Mouse (Mus musculus): ENCODE measurements at regions not wholly inside any gene's neighbourhood (a gene's known extent, or its start where the extent isn't known, plus 50 kb on each side); places are given as distances from the start of the nearest gene placed in this dataset.
A peak's percentile ranks its signal among the peaks of the same experiment; 100 is the strongest.
"Not testable (repeated sequence)": the region's sequence is repeated elsewhere in the genome, so short reads cannot be mapped to it uniquely, and the experiment has no call there.

GRCm38 (mm10) chr6:99919816-99920562, 193.8 kb upstream of the Prok2 start:
- Histone ChIP-seq H3K9me3 (ENCODE audit: control insufficient read depth, low read depth, low read length) (no peaks in the 10 kb centered on the region), H3K36me3 (ENCODE audit: control insufficient read depth, insufficient read depth, low read length) (no peaks in the 10 kb centered on the region), H3K9ac (replicated peaks; ENCODE audit: low read depth, low read length) (no peak overlapping the region), H3K27me3 (ENCODE audit: control insufficient read depth, insufficient read depth, low read length) (no peaks in the 10 kb centered on the region), H3K4me1 (ENCODE audit: control insufficient read depth, insufficient read depth, low read length) (no peaks in the 10 kb centered on the region), H3K4me3 (ENCODE audit: low read depth, low read length) (no peak overlapping the region), H3K4me2 (replicated peaks; ENCODE audit: low read depth, low read length) (no peak overlapping the region), H3K27ac (ENCODE audit: low read length) (no peak overlapping the region)
- 73% methylated on average over 7 of the region's 7 CpGs for WGBS
- ATAC-seq (ENCODE audit: insufficient number of reproducible peaks, insufficient read depth, low FRiP score, low read depth) = no peak

- Histone ChIP-seq H3K9me3 (ENCODE audit: control insufficient read depth, low read depth, low read length) (no peaks in the 10 kb centered on the region), H3K4me1 (ENCODE audit: control insufficient read depth, insufficient read depth, low read length) (no peaks in the 10 kb centered on the region), H3K4me3 (ENCODE audit: low read depth, low read length) (no peak overlapping the region), H3K36me3 (ENCODE audit: control insufficient read depth, insufficient read depth, low read length) (no peaks in the 10 kb centered on the region), H3K4me2 (replicated peaks; ENCODE audit: low read depth, low read length) (no peak overlapping the region), H3K27me3 (ENCODE audit: control insufficient read depth, insufficient read depth, low read length) (no peaks in the 10 kb centered on the region), H3K27ac (ENCODE audit: low read length) (no peak overlapping the region), H3K9ac (replicated peaks; ENCODE audit: low read depth, low read length) (no peak overlapping the region)
- ATAC-seq (ENCODE audit: insufficient number of reproducible peaks, insufficient read depth, low FRiP score, low read depth) = no peak
- 91% methylated on average over 3 of the region's 3 CpGs for WGBS
These were observed 192.2 kb upstream of the Prok2 start for GRCm38 (mm10) chr6:99918351-99918750.

- H3K36me3 ChIP-seq (ENCODE audit: control insufficient read depth, insufficient read depth, low read length) = no peaks in the 10 kb centered on the region
- H3K27ac ChIP-seq (ENCODE audit: low read length) = no peak overlapping the region
- peaks cover 7% of the 10 kb centered on the region; the same call in 1 of the 2 replicates for H3K4me1 ChIP-seq (ENCODE audit: control insufficient read depth, insufficient read depth, low read length)
- H3K9me3 ChIP-seq (ENCODE audit: control insufficient read depth, low read depth, low read length) = no peaks in the 10 kb centered on the region
- ATAC-seq (ENCODE audit: insufficient number of reproducible peaks, insufficient read depth, low FRiP score, low read depth) = no peak
- no peak overlapping the region for H3K9ac ChIP-seq (replicated peaks; ENCODE audit: low read depth, low read length)
- 76% methylated on average over 7 of the region's 7 CpGs for WGBS
- no peaks in the 10 kb centered on the region for H3K27me3 ChIP-seq (ENCODE audit: control insufficient read depth, insufficient read depth, low read length)
- no peak overlapping the region for H3K4me2 ChIP-seq (replicated peaks; ENCODE audit: low read depth, low read length)
- no peak overlapping the region for H3K4me3 ChIP-seq (ENCODE audit: low read depth, low read length)
These were observed 183.7 kb upstream of the Prok2 start for GRCm38 (mm10) chr6:99909921-99910320.

- no peaks in the 10 kb centered on the region for H3K36me3 ChIP-seq (ENCODE audit: control insufficient read depth, insufficient read depth, low read length)
- peaks cover 12% of the 10 kb centered on the region; the same call in 1 of the 2 replicates for H3K4me1 ChIP-seq (ENCODE audit: control insufficient read depth, insufficient read depth, low read length)
- ATAC-seq (ENCODE audit: insufficient number of reproducible peaks, insufficient read depth, low FRiP score, low read depth) = no peak
- no peak overlapping the region for H3K4me2 ChIP-seq (replicated peaks; ENCODE audit: low read depth, low read length)
- no peak overlapping the region for H3K9ac ChIP-seq (replicated peaks; ENCODE audit: low read depth, low read length)
- no peak overlapping the region for H3K4me3 ChIP-seq (ENCODE audit: low read depth, low read length)
- no peaks in the 10 kb centered on the region for H3K9me3 ChIP-seq (ENCODE audit: control insufficient read depth, low read depth, low read length)
- H3K27ac ChIP-seq (ENCODE audit: low read length) = no peak overlapping the region
- 56% methylated on average over 7 of the region's 7 CpGs for WGBS
- no peaks in the 10 kb centered on the region for H3K27me3 ChIP-seq (ENCODE audit: control insufficient read depth, insufficient read depth, low read length)
These were observed 183.3 kb upstream of the Prok2 start for GRCm38 (mm10) chr6:99909459-99909858.

GRCm38 (mm10) chr6:99908066-99908465, 181.9 kb upstream of the Prok2 start:
- Histone ChIP-seq H3K4me2 (replicated peaks; ENCODE audit: low read depth, low read length) (no peak overlapping the region), H3K9ac (replicated peaks; ENCODE audit: low read depth, low read length) (no peak overlapping the region), H3K9me3 (ENCODE audit: control insufficient read depth, low read depth, low read length) (no peaks in the 10 kb centered on the region), H3K27me3 (ENCODE audit: control insufficient read depth, insufficient read depth, low read length) (no peaks in the 10 kb centered on the region), H3K4me3 (ENCODE audit: low read depth, low read length) (no peak overlapping the region), H3K27ac (ENCODE audit: low read length) (no peak overlapping the region), H3K36me3 (ENCODE audit: control insufficient read depth, insufficient read depth, low read length) (no peaks in the 10 kb centered on the region), H3K4me1 (ENCODE audit: control insufficient read depth, insufficient read depth, low read length) (peaks cover 12% of the 10 kb centered on the region; the same call in 1 of the 2 replicates)
- ATAC-seq (ENCODE audit: insufficient number of reproducible peaks, insufficient read depth, low FRiP score, low read depth) = no peak
- WGBS = 85% methylated on average over 3 of the region's 3 CpGs

GRCm38 (mm10) chr6:99905194-99905593, 179.0 kb upstream of the Prok2 start:
- peak overlapping the region; percentile 73; the same call in 1 of the 2 replicates for H3K27ac ChIP-seq (ENCODE audit: low read length)
- peaks cover 12% of the 10 kb centered on the region; the same call in 1 of the 2 replicates for H3K4me1 ChIP-seq (ENCODE audit: control insufficient read depth, insufficient read depth, low read length)
- no peak overlapping the region for H3K4me3 ChIP-seq (ENCODE audit: low read depth, low read length)
- H3K36me3 ChIP-seq (ENCODE audit: control insufficient read depth, insufficient read depth, low read length) = no peaks in the 10 kb centered on the region
- WGBS = 40% methylated on average over 5 of the region's 5 CpGs
- no peaks in the 10 kb centered on the region for H3K27me3 ChIP-seq (ENCODE audit: control insufficient read depth, insufficient read depth, low read length)
- no peak for ATAC-seq (ENCODE audit: insufficient number of reproducible peaks, insufficient read depth, low FRiP score, low read depth)
- no peak overlapping the region for H3K4me2 ChIP-seq (replicated peaks; ENCODE audit: low read depth, low read length)
- no peaks in the 10 kb centered on the region for H3K9me3 ChIP-seq (ENCODE audit: control insufficient read depth, low read depth, low read length)
- no peak overlapping the region for H3K9ac ChIP-seq (replicated peaks; ENCODE audit: low read depth, low read length)

GRCm38 (mm10) chr6:99904607-99905006, 178.4 kb upstream of the Prok2 start:
- H3K4me2 ChIP-seq (replicated peaks; ENCODE audit: low read depth, low read length) = no peak overlapping the region
- ATAC-seq (ENCODE audit: insufficient number of reproducible peaks, insufficient read depth, low FRiP score, low read depth) = peak; percentile 76

GRCm38 (mm10) chr6:99904044-99904443, 177.9 kb upstream of the Prok2 start:
- not testable (repeated sequence) for H3K4me1 ChIP-seq (ENCODE audit: control insufficient read depth, insufficient read depth, low read length); H3K4me3 ChIP-seq (ENCODE audit: low read depth, low read length); H3K36me3 ChIP-seq (ENCODE audit: control insufficient read depth, insufficient read depth, low read length); H3K27me3 ChIP-seq (ENCODE audit: control insufficient read depth, insufficient read depth, low read length); H3K9me3 ChIP-seq (ENCODE audit: control insufficient read depth, low read depth, low read length); H3K27ac ChIP-seq (ENCODE audit: low read length); H3K9ac ChIP-seq (replicated peaks; ENCODE audit: low read depth, low read length); ATAC-seq (ENCODE audit: insufficient number of reproducible peaks, insufficient read depth, low FRiP score, low read depth); H3K4me2 ChIP-seq (replicated peaks; ENCODE audit: low read depth, low read length)

More at GRCm38 (mm10) chr6:99904607-99905006, 178.4 kb upstream of the Prok2 start:
- no peak overlapping the region for H3K4me3 ChIP-seq (ENCODE audit: low read depth, low read length)
- peak overlapping the region; percentile 73; the same call in 1 of the 2 replicates for H3K27ac ChIP-seq (ENCODE audit: low read length)
- H3K27me3 ChIP-seq (ENCODE audit: control insufficient read depth, insufficient read depth, low read length) = no peaks in the 10 kb centered on the region
- H3K36me3 ChIP-seq (ENCODE audit: control insufficient read depth, insufficient read depth, low read length) = no peaks in the 10 kb centered on the region
- WGBS = 41% methylated on average over 4 of the region's 4 CpGs
- H3K9ac ChIP-seq (replicated peaks; ENCODE audit: low read depth, low read length) = no peak overlapping the region
- peaks cover 11% of the 10 kb centered on the region; the same call in 1 of the 2 replicates for H3K4me1 ChIP-seq (ENCODE audit: control insufficient read depth, insufficient read depth, low read length)
- H3K9me3 ChIP-seq (ENCODE audit: control insufficient read depth, low read depth, low read length) = no peaks in the 10 kb centered on the region

GRCm38 (mm10) chr6:99901564-99901963, 175.4 kb upstream of the Prok2 start:
- no peaks in the 10 kb centered on the region for H3K27me3 ChIP-seq (ENCODE audit: control insufficient read depth, insufficient read depth, low read length)

More at GRCm38 (mm10) chr6:99901564-99901963, 175.4 kb upstream of the Prok2 start:
- H3K4me1 ChIP-seq (ENCODE audit: control insufficient read depth, insufficient read depth, low read length) = peaks cover 8% of the 10 kb centered on the region; the same call in 1 of the 2 replicates
- no peak overlapping the region for H3K9ac ChIP-seq (replicated peaks; ENCODE audit: low read depth, low read length)
- ATAC-seq (ENCODE audit: insufficient number of reproducible peaks, insufficient read depth, low FRiP score, low read depth) = no peak
- H3K36me3 ChIP-seq (ENCODE audit: control insufficient read depth, insufficient read depth, low read length) = no peaks in the 10 kb centered on the region
- H3K4me3 ChIP-seq (ENCODE audit: low read depth, low read length) = no peak overlapping the region
- no peak overlapping the region for H3K4me2 ChIP-seq (replicated peaks; ENCODE audit: low read depth, low read length)
- 86% methylated on average over 3 of the region's 3 CpGs for WGBS
- no peaks in the 10 kb centered on the region for H3K9me3 ChIP-seq (ENCODE audit: control insufficient read depth, low read depth, low read length)
- H3K27ac ChIP-seq (ENCODE audit: low read length) = no peak overlapping the region
